Mouse (Mus musculus) olfactory bulb, adult 2 months (tissue): Measurements from ENCODE around the gene Smg6. TPM values are rescaled to one million over a fixed set of nuclear protein-coding genes. Genes with fewer than 3 reads are reported as not detected.

Source experiments
- H3K27ac ChIP-seq: fragments of 200-500 bp; 2 replicates; pipeline ENCODE4 v1.5.1; 2012; ENCODE audit warnings: low read depth, low read length; ENCODE audit not compliant: insufficient read depth
- H3K4me1 ChIP-seq: fragments of 200-500 bp; 2 replicates; pipeline ENCODE4 v1.6.1; 2012; ENCODE audit warnings: low read length; ENCODE audit not compliant: control insufficient read depth, insufficient read depth
- H3K4me3 ChIP-seq: fragments of 200-500 bp; 2 replicates; pipeline ENCODE4 v1.5.1; 2012; ENCODE audit warnings: mild to moderate bottlenecking, low read depth, low read length, moderate library complexity; ENCODE audit not compliant: insufficient read depth
- CTCF ChIP-seq: fragments of 200-500 bp; IDR thresholded peaks from 2 replicates; pipeline ENCODE4 v1.5.1; 2012; ENCODE audit warnings: low read depth, mild to moderate bottlenecking, low read length, moderate library complexity; ENCODE audit not compliant: insufficient read depth
- POLR2A ChIP-seq: fragments of 200-500 bp; IDR thresholded peaks from 2 replicates; pipeline ENCODE4 v1.6.1; 2012; ENCODE audit warnings: mild to moderate bottlenecking, low read depth, low read length, moderate library complexity; ENCODE audit not compliant: insufficient read depth
- WGBS: fragments of 180-500 bp; shearing (Covaris S2); methylation state at CpG from one replicate; pipeline ENCODE4 v1.1.7; 2018; 5-methylcytosine and 5-hydroxymethylcytosine counted together
- polyA plus RNA-seq: library from polyadenylated mRNA; stranded (reverse); fragments of >200 nt; gene quantifications from 2 replicates; pipeline ENCODE4 v1.2.4, GENCODE M21; 2012; ENCODE audit warnings: low replicate concordance; ENCODE audit not compliant: missing spikeins, insufficient read depth, insufficient read length

Gene Smg6
- polyA plus RNA-seq, 1 experiment: 86.4 TPM

DNA sequence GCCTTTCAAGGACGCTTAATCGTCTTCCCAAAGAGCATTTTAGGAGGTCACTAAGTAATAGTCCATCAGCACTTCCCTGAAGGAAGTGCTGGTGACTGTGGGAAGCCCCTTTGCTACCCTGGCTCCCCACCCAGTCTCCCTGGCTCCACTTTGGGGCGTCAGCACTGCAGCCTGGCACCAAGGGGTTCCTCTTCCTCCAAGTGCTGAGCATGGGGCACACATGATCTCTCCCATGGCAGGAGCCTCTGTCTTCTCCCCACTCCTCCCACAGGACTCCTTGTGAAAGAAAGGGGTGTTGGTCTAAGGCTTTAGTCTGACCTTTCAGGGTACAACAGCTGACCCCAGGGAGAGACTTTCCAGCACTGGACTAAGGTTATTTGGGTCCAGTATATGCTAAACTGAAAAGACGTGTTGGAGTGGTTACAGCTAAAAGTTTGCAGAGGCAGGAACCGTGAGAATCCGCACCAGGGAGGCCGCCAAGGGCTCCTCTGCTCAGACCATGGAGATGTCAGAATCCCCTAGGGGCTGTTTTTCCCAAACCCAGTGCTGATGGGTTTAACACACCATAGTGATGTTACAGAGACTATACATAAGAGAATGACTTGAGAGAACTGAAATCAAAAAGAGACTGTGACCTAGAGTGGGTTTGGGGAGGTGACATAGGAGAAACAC is 122.2 kb downstream of the Smg6 start:
- Histone ChIP-seq H3K4me1 (peaks cover 9% of the 10 kb centered on the region), H3K4me3 (no peak overlapping the region), H3K27ac (no peak overlapping the region; the same call in 1 of the 2 replicates)
- 79% methylated on average over 7 of the region's 7 CpGs for WGBS
- no peak for TF ChIP-seq CTCF
- no peak for TF ChIP-seq POLR2A

DNA sequence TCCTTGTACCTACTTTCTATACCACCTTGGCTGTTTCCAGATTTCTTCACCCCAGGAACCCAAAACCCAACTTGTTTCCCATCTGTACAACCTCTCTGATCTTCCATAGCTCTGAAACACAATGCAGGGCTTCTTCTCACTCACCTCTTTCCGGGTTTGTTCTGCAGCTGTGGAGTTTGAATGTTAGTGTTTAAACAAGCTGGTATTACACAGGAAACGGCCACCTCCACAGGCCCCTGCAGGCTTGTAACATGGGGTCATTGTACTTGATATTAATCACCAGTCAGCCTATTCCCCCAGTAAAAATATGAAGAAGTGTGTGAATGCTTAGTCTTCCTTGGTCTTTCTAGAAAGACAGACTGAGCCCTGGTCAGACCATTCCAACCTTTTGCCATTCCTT is 123.5 kb downstream of the Smg6 start:
- H3K4me1 ChIP-seq: peaks cover 9% of the 10 kb centered on the region
- no peak overlapping the region for H3K27ac ChIP-seq
- 79% methylated on average over 2 of the region's 2 CpGs for WGBS
- no peak overlapping the region for H3K4me3 ChIP-seq
- TF ChIP-seq CTCF: no peak
- TF ChIP-seq POLR2A: no peak

DNA sequence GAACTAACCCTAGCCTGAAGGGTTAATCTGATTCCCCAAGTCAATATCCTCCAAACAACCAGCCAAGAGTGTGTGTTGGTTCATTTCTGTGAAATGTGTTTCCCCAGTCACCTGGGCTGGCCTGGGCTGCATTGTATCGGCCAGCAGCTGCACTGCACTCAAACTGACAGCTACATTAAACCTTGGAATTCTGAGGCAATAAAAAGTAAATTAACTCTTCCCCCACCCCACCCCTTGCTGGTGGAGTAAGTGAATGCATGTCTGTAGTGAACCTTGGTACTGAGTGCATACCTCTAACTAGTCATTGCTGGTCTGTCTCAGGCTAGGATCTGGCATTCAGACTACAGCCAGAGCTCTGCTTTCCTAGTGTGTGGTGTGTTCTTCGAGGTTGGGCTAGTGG is 124.2 kb downstream of the Smg6 start:
- H3K4me1 ChIP-seq: peaks cover 9% of the 10 kb centered on the region
- TF ChIP-seq POLR2A (no peak), CTCF (no peak)
- WGBS: 83% methylated on average over 2 of the region's 2 CpGs
- no peak overlapping the region for H3K4me3 ChIP-seq
- no peak overlapping the region for H3K27ac ChIP-seq

DNA sequence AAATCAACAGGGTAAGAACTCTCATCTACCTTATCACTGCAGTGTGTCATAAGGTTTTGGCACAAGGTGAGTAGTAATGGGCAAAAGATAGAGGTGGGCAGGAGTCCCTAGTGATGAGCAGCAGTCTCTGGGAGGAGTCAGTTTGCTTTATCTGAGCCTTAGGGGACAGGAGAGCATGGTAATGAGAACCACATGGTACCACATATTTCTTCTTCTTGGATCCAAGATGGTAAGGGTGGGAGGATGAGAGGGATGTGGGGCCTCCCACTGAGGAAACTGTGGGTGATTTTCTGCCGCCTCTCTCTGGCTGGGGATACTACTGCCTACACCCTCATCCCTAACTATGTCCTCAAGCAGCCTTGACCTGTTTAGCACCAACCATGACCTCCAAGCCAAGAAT is 125.6 kb downstream of the Smg6 start:
- peaks cover 9% of the 10 kb centered on the region for H3K4me1 ChIP-seq
- TF ChIP-seq CTCF: no peak
- no peak for TF ChIP-seq POLR2A
- WGBS: 79% methylated on average over 1 of the region's 1 CpGs
- no peak overlapping the region for H3K27ac ChIP-seq
- no peak overlapping the region for H3K4me3 ChIP-seq

DNA sequence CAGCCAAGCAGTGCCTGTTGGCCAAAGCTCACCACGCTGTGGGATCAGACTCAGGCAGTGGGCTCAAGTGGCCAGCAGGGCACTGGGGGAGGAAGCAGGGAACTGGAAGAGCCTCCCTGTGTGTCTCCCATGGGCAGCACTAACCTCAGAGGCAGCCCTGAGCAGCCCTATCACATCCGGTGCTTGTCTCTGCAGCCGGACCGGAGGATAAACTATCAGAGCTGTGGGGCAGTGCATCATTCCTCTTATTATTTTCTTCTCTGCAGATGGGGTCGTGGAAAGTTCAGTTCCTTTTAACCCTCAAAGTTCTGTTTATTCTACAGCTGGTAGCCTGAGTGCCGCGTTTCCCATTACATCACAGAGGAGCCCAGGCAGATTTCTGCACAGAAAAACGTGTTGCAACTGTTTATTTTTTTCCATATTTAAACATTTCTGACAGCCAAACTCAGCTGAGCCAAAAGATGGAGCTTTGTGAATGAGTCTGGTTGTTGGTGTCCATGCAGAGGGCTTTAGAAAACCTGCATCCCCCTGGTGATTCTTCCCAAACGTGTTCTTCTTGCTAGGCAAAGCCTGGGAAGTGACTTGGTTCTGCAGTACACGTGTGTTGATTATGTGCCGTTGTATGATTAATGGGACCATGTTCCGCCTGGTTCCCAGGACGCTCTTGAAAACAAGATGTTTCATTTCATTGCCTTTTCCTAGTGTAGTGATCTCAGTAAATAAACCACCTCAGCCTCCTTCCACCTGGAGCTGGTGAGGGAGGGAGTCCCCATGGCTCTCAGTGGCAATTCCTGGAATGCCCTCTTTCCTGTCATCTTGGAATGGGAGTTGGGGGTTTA is 126.3 kb downstream of the Smg6 start:
- peaks cover 9% of the 10 kb centered on the region for H3K4me1 ChIP-seq
- H3K4me3 ChIP-seq: no peak overlapping the region
- H3K27ac ChIP-seq: no peak overlapping the region
- TF ChIP-seq CTCF (no peak), POLR2A (no peak)
- 78% methylated on average over 13 of the region's 13 CpGs for WGBS

DNA sequence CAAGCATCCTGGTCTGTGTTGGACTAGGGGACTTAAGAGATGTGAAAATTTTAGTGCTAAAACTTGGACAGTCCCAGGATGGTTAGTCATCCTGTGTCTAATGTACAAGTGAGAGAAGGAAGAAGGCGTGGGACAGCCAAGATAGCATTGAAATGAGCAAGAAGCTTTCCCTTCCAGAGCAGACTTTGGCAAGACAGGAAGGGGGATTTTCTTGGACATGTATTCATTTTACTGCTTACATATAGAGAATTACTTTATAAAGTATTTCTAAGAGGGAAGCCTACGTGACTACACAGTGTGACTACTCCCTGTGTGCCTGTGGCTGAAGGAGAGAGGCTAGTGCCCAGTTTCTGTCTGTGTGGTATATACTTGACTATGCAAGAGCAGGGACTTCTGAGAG is 127.4 kb downstream of the Smg6 start:
- Histone ChIP-seq H3K4me3 (no peak overlapping the region), H3K27ac (no peak overlapping the region), H3K4me1 (peaks cover 4% of the 10 kb centered on the region)
- WGBS: 89% methylated on average over 2 of the region's 2 CpGs
- TF ChIP-seq CTCF (no peak), POLR2A (no peak)

DNA sequence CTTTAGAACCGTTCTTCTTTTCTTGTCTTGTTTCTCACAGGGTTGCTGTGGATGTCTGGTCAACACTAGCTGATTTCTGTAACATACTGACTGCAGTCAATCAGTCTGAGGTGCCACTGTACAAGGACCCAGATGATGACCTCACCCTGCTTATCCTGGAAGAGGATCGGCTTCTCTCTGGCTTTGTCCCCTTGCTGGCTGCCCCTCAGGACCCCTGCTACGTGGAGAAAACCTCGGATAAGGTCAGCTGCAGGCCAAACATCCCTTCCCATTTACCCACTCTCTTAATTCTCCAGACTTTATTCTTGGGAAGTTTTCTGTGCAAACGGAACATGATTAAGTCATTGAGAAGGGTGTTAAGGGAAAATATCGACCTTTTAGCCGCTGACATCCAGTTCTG is 128.1 kb downstream of the Smg6 start:
- 53% methylated on average over 7 of the region's 7 CpGs for WGBS
- Histone ChIP-seq H3K27ac (no peak overlapping the region), H3K4me1 (peaks cover 3% of the 10 kb centered on the region), H3K4me3 (no peak overlapping the region)
- TF ChIP-seq CTCF (no peak), POLR2A (no peak)

DNA sequence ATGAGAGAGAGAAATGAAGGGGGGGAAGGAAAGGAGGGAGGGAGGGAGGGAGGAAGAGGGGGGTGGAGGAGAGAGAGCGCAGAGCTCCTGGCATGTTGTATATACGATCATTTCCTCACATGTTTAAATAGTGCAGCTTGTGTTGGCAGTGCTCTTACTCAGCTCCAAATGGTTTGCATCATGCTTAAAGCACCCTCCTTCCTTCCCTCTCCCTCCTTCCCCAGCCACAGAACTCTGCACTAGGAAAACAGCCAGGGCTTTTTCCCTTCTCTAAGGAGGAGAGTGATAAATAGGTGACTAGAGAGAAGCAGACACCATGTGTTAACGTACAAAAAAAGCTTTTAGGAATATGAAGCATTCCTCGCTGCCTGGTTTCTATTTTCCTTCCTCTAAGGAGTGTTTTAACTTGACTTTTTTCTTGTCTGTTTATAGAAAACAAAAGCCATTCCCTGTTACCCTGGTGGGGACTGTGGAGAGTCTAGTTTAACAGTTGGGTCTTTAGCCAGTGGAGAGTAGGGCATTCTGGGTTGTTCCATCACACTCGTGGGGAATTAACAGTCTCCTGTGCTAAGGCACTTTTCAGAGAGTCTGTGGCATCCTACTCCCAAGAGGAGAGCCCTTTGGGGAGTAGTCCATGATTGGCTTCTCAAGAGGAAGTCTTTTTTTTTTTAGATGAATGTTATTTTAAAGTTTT is 128.7 kb downstream of the Smg6 start:
- H3K4me3 ChIP-seq: no peak overlapping the region
- WGBS: 24% methylated on average over 5 of the region's 5 CpGs
- no peak overlapping the region for H3K27ac ChIP-seq
- peaks cover 3% of the 10 kb centered on the region for H3K4me1 ChIP-seq
- TF ChIP-seq POLR2A (no peak), CTCF (no peak)

DNA sequence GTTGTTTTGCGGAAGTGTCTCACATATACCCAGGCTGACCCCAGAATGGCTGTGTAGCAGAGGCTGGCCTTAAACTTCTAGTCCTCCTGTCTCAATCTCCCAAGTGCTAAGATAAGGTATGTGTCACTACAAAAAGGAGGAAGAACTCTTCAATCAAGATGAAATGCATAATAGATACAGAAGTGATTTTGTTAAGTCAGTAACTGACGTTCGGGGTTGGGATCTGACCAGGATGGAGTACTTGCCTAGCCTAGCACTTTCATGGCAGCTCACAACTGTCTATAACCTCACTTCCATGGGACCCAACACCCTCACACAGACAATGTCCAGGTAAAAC is 129.2 kb downstream of the Smg6 start:
- H3K4me3 ChIP-seq: no peak overlapping the region
- H3K4me1 ChIP-seq: peaks cover 3% of the 10 kb centered on the region
- TF ChIP-seq POLR2A (no peak), CTCF (no peak)
- WGBS: 87% methylated on average over 3 of the region's 3 CpGs
- no peak overlapping the region for H3K27ac ChIP-seq
